29 mouse cellular contexts compared by ENCODE assay signal in the genomic region with DNA sequence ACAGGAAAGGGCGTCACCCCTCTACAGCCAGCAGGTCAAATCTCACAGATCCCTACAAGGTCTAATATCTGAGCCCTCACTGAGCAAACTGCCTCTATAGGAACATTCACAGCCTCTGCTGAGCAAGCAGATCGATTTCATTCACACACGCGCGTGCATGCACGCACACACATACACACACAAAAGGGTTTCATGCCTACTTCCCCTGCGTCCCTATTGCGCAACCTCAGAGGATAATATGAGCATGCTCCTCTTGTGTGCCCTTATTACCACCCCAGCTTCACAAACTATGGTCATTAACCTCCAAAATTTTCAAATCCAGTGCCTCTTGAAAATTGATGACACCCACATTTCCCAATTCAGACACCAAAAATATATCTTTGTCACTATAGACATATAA. TPM values are rescaled to one million over a fixed set of nuclear protein-coding genes. Genes with fewer than 3 reads are reported as not detected.
A peak's percentile ranks its signal among the peaks of the same experiment; 100 is the strongest.
DNase-seq lines count a peak whose midpoint lies in the region; TF ChIP-seq lines count a peak whose summit lies in the region.
"Had no signal": no experiment of that assay in that cellular context is flagged by ENCODE, and none has a peak within 500 bp of the region (broad histone marks: within the 10 kb centered on the region; RNA-seq: fewer than 3 reads in every experiment).

No protein-coding gene starts in this region.

- H3K79me3 ChIP-seq in C2C12 (ENCODE audit: low read depth) = no peaks in the 10 kb centered on the region

- no peaks in the 10 kb centered on the region for H3K79me2 ChIP-seq in C2C12 (ENCODE audit: control insufficient read depth, insufficient read depth)
- no peaks in the 10 kb centered on the region for H3K79me2 ChIP-seq in myocyte (ENCODE audit: control insufficient read depth, insufficient read depth)

- no peak for TF ChIP-seq CTCF in C2C12 (IDR thresholded peaks at IDR 0.05; ENCODE audit: control insufficient read depth, insufficient read depth, insufficient read length)

- H3K27me3 ChIP-seq in C2C12 (ENCODE audit: control insufficient read depth, insufficient read depth, insufficient read length) (no peaks in the 10 kb centered on the region), myocyte (ENCODE audit: control insufficient read depth, insufficient read depth, insufficient read length) (no peaks in the 10 kb centered on the region)
- H3K27me3 ChIP-seq: embryonic facial prominence, embryonic 15.5 days; forebrain, embryonic 13.5 days; forebrain, embryonic 15.5 days had no signal

- DNase-seq in 416B (ENCODE audit: low read depth) = peak; percentile 55
- no peak for DNase-seq in kidney, adult 18-20 months
- no peak for DNase-seq in layer of hippocampus, postnatal 14 days (ENCODE audit: low spot score in 2 of 2)
- DNase-seq: adrenal gland, adult 2 months; adrenal gland, postnatal 10 days; adrenal gland, postnatal 25 days; B cell, adult 2 months; cerebellum, adult 11 months; cerebellum, adult 18-20 months; cerebellum, adult 8-10 months; cerebellum, adult 9-11 months; cerebellum, postnatal 14 days; cerebellum, postnatal 36 days; embryo, embryonic 11 days; forebrain, postnatal 0 days had no signal

- H3K36me3 ChIP-seq in C2C12 (ENCODE audit: control insufficient read depth, insufficient read depth) (no peaks in the 10 kb centered on the region), myocyte (ENCODE audit: control insufficient read depth, insufficient read depth) (no peaks in the 10 kb centered on the region)
- H3K36me3 ChIP-seq: embryonic facial prominence, embryonic 13.5 days; embryonic facial prominence, embryonic 15.5 days; forebrain, embryonic 15.5 days had no signal

- H3K4me3 ChIP-seq in C2C12 (ENCODE audit: insufficient read depth, poor library complexity, severe bottlenecking) (no peak overlapping the region), myocyte (no peak overlapping the region)
- H3K4me3 ChIP-seq: embryonic facial prominence, embryonic 13.5 days; embryonic facial prominence, embryonic 15.5 days; erythroblast, embryonic 14.5 days; forebrain, embryonic 10.5 days; forebrain, embryonic 13.5 days; forebrain, embryonic 15.5 days had no signal

- no peak overlapping the region for H3K4me2 ChIP-seq in myocyte (ENCODE audit: low read depth)
- H3K4me2 ChIP-seq: embryonic facial prominence, embryonic 13.5 days; embryonic facial prominence, embryonic 15.5 days; forebrain, embryonic 13.5 days; forebrain, embryonic 15.5 days had no signal

- no peak overlapping the region for H3ac ChIP-seq in C2C12 (ENCODE audit: control insufficient read depth, insufficient read length, low read depth)
- H3ac ChIP-seq in myocyte (ENCODE audit: control insufficient read depth, insufficient read length) = no peak overlapping the region

- TF ChIP-seq POLR2A in myocyte (IDR thresholded peaks at IDR 0.05; ENCODE audit: insufficient read length, low read depth) = no peak

TF ChIP-seq in C2C12, 6 proteins besides CTCF, POLR2A, EP300 and RAD21:
- TF ChIP-seq CEBPB (IDR thresholded peaks at IDR 0.05; ENCODE audit: low read depth) (peak; percentile 81), MYOD1 (IDR thresholded peaks at IDR 0.05; ENCODE audit: control insufficient read depth, insufficient read length, low read depth) (no peak), MYOG (IDR thresholded peaks at IDR 0.05; ENCODE audit: control insufficient read depth, extremely low read depth, insufficient read length) (no peak)
TF ChIP-seq in C2C12: peak in this region for 1.

TF ChIP-seq in myocyte, 11 proteins besides CTCF, POLR2A, EP300 and RAD21:
- TF ChIP-seq CEBPB (IDR thresholded peaks at IDR 0.05; ENCODE audit: insufficient read depth, poor library complexity, severe bottlenecking) (peak; percentile 73), USF1 (IDR thresholded peaks at IDR 0.05; ENCODE audit: low read depth) (no peak)

RNA-seq across cellular contexts. Expression of a gene that starts 15.1 kb away (rescaled TPM):
- not detected for polyA plus RNA-seq in C2C12 (2012; fragmentation: generic; extraction: Trizol)
- 0.05 TPM for polyA plus RNA-seq in myocyte (2012; fragmentation: generic; extraction: Trizol)
- 100 to 1,000 TPM; 129 to 132 TPM for total RNA-seq in layer of hippocampus, postnatal 14 days (2021)
- total RNA-seq: adrenal gland, postnatal 25 days; common myeloid progenitor, adult 5-6 weeks; MEL had no signal
- polyA plus RNA-seq: erythroblast, embryonic 14.5 days had no signal

RNA-seq across cellular contexts. Expression of a gene that starts 17.9 kb away (rescaled TPM):
- polyA plus RNA-seq in C2C12 (2012; fragmentation: generic; extraction: Trizol) (149 TPM), myocyte (2012; fragmentation: generic; extraction: Trizol) (109 TPM)
- 100 to 1,000 TPM; 195 to 199 TPM for total RNA-seq in layer of hippocampus, postnatal 14 days (2021)

RNA-seq across cellular contexts. Expression of a gene that starts 22.4 kb away (rescaled TPM):
- polyA plus RNA-seq in C2C12 (2012; fragmentation: generic; extraction: Trizol) (not detected), myocyte (2012; fragmentation: generic; extraction: Trizol) (not detected)
- total RNA-seq in layer of hippocampus, postnatal 14 days (2021) = not detected
- total RNA-seq: adrenal gland, adult 2 months; adrenal gland, postnatal 10 days; adrenal gland, postnatal 25 days; adrenal gland, postnatal 4 days; common myeloid progenitor, adult 5-6 weeks; ES-E14; forebrain, postnatal 0 days; MEL had no signal
- polyA plus RNA-seq: adrenal gland, adult 2 months; brain, embryonic 14.5 days; embryonic facial prominence, embryonic 11.5 days; embryonic facial prominence, embryonic 13.5 days; embryonic facial prominence, embryonic 15.5 days; erythroblast, embryonic 14.5 days; forebrain, embryonic 10.5 days; forebrain, embryonic 13.5 days; forebrain, embryonic 15.5 days; forebrain, postnatal 0 days had no signal

RNA-seq across cellular contexts. Expression of a gene that starts 36.2 kb away (rescaled TPM):
- 85.8 TPM for polyA plus RNA-seq in C2C12 (2012; fragmentation: generic; extraction: Trizol)
- 28.0 TPM for polyA plus RNA-seq in myocyte (2012; fragmentation: generic; extraction: Trizol)
- total RNA-seq in layer of hippocampus, postnatal 14 days (2021) = 1 to 10 TPM; 5.4 to 5.9 TPM
- total RNA-seq: common myeloid progenitor, adult 5-6 weeks; MEL had no signal
- polyA plus RNA-seq: erythroblast, embryonic 14.5 days had no signal

RNA-seq across cellular contexts. Expression of a gene that starts 40.3 kb away (rescaled TPM):
- polyA plus RNA-seq in C2C12 (2012; fragmentation: generic; extraction: Trizol) = 10.1 TPM
- polyA plus RNA-seq in myocyte (2012; fragmentation: generic; extraction: Trizol) = 6.5 TPM
- 10 to 100 TPM; 59.6 to 63.9 TPM for total RNA-seq in layer of hippocampus, postnatal 14 days (2021)
